Mouse (Mus musculus) thymus, postnatal 10 days (tissue): ENCODE results near the gene Sel1l3.

Experiments
- DNase-seq, 2 experiments: peaks; one replicate each; pipeline ENCODE4 v3.0.0; 2021; ENCODE audit warnings: low spot score in 2 of 2

The Sel1l3 gene

GRCm38 (mm10) chr5:53212782-53213710, 681 bp downstream of the Sel1l3 start:
- peak in 1 of 2 experiments; percentile 11 for DNase-seq

GRCm38 (mm10) chr5:53212087-53212781, 1.5 kb downstream of the Sel1l3 start:
- DNase-seq: no peak

GRCm38 (mm10) chr5:53211241-53211640, 2.5 kb downstream of the Sel1l3 start:
- DNase-seq: no peak

- DNase-seq: no peak
These were observed 3.2 kb downstream of the Sel1l3 start for GRCm38 (mm10) chr5:53210481-53210880.

GRCm38 (mm10) chr5:53209773-53210172, 4.0 kb downstream of the Sel1l3 start:
- DNase-seq: no peak

GRCm38 (mm10) chr5:53208731-53209130, 5.0 kb downstream of the Sel1l3 start:
- DNase-seq: no peak

GRCm38 (mm10) chr5:53206575-53206974, 7.2 kb downstream of the Sel1l3 start:
- DNase-seq: no peak

GRCm38 (mm10) chr5:53202748-53203147, 11.0 kb downstream of the Sel1l3 start:
- DNase-seq: no peak

GRCm38 (mm10) chr5:53200825-53201224, 12.9 kb downstream of the Sel1l3 start:
- DNase-seq: no peak

- no peak for DNase-seq
These were observed 15.3 kb downstream of the Sel1l3 start for GRCm38 (mm10) chr5:53198408-53198807.

- no peak for DNase-seq
These were observed 17.2 kb downstream of the Sel1l3 start for GRCm38 (mm10) chr5:53196387-53197088.

- no peak for DNase-seq
These were observed 18.9 kb downstream of the Sel1l3 start for GRCm38 (mm10) chr5:53194841-53195240.

- DNase-seq: no peak
These were observed 19.3 kb downstream of the Sel1l3 start for GRCm38 (mm10) chr5:53194421-53194820.

- no peak for DNase-seq
These were observed 20.4 kb downstream of the Sel1l3 start for GRCm38 (mm10) chr5:53193092-53194030.

GRCm38 (mm10) chr5:53188608-53189007, 25.1 kb downstream of the Sel1l3 start:
- no peak for DNase-seq

GRCm38 (mm10) chr5:53187245-53187644, 26.5 kb downstream of the Sel1l3 start:
- DNase-seq: no peak

- DNase-seq: no peak
These were observed 27.9 kb downstream of the Sel1l3 start for GRCm38 (mm10) chr5:53185803-53186202.

- DNase-seq: no peak
These were observed 33.8 kb downstream of the Sel1l3 start for GRCm38 (mm10) chr5:53179965-53180364.

GRCm38 (mm10) chr5:53176703-53177102, 37.0 kb downstream of the Sel1l3 start:
- no peak for DNase-seq

- no peak for DNase-seq
These were observed 37.7 kb downstream of the Sel1l3 start for GRCm38 (mm10) chr5:53176075-53176474.

GRCm38 (mm10) chr5:53175195-53175594, 38.5 kb downstream of the Sel1l3 start:
- DNase-seq: no peak
